Mouse (Mus musculus) hindlimb bud, embryonic 11.5 days (tissue): ENCODE measurements at regions not wholly inside any gene's neighbourhood (a gene's known extent, or its start where the extent isn't known, plus 50 kb on each side); places are given as distances from the start of the nearest gene placed in this dataset.

ENCODE experiments used
- DNase-seq: peaks from one replicate; pipeline ENCODE4 v3.0.0-alpha.2; 2012; ENCODE audit warnings: low read depth, low spot score; ENCODE audit errors: extremely low spot score

DNA sequence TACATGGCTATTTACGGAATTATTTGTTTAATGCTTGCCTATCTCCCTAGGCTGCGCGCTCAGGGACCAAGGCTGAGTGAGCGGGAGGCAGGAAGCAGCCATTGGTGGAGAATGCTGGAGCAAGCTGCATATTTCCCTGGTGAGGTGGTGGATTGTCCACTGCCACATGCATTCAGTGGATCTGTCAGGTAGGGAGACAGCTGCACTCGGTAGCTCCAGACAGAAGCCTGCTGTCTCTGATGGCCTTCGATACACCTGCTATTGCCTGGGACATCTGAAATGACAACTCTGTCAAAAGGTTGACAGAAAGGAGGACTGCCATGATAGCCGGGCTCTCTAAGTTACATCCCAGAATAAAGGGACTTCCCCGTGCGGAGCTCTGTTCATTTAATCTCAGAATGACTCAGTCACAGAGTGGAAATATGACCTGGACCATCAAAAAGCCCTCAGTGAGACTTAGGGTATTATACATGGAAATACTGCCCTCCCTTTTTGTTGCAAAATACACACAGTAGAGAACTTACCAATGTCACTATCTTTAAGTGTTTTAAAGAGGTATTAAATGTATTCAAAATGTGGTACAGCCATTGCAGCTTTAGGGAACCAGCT, 201.5 kb downstream of the Hhipl2 start:
- DNase-seq = no peak

GRCm38 (mm10) chr1:183622341-183622740, 204.3 kb downstream of the Hhipl2 start:
- no peak for DNase-seq

DNA sequence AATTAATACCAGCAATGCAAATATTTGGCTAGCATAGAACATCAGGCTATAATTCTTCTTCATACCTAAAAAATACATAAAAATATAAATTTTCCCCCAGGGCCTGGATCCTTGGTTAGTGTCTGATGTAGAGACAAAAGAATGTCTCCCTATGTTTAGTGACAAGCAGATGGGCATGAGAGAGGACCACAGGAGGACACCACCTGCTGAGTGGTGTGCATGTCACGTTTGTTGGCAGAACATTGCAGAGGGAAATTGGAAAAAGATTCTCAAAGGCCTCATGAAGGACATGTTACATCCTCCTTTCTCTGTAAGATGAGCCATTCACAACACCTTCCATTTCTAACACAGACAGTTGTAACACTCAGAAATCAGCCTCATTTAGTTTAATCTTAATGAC, 206.3 kb downstream of the Hhipl2 start:
- DNase-seq = no peak

- DNase-seq = no peak
Measured at GRCm38 (mm10) chr1:183633810-183634209, 215.8 kb downstream of the Hhipl2 start.

DNA sequence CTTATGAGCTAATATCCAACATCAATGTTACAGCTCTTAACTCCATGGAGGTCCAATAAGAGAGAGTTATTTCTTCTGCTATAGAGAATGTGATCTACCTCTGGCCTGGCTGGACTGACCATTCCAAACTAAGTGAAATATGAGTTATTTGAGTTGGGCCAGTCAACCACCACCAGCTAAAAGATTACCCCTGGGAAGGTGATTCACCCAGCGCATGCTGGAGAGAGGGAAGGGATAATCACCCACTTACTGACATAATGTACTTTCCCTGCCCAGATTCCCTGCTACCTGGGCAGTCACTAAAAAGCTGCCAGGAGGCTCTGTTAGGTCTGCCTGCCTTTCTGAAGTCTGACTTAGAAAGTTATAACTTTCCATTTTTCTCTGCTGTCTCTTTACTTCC, 216.8 kb downstream of the Hhipl2 start:
- DNase-seq = no peak

GRCm38 (mm10) chr1:183637214-183637613, 219.2 kb downstream of the Hhipl2 start:
- DNase-seq = no peak

DNA sequence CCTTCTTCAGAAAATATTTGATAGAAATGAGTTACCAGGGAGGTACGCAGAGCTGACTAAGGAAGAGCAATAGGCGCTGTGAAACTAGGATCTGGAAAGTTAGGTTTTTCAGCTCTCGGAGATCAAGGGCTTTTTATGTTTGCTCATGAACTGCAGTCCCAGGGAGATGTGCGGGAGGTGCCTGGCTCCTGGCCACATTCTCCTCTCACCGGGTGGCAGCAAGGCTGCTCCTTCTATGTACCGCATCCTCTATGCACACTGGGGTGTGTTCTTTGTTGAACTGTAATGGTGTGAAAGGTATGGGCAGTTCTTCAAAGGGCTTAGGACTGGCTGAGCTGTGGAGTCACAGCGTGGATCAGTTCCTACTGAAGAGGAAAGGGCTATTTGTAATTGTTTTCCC, 221.3 kb downstream of the Hhipl2 start:
- DNase-seq = no peak

DNA sequence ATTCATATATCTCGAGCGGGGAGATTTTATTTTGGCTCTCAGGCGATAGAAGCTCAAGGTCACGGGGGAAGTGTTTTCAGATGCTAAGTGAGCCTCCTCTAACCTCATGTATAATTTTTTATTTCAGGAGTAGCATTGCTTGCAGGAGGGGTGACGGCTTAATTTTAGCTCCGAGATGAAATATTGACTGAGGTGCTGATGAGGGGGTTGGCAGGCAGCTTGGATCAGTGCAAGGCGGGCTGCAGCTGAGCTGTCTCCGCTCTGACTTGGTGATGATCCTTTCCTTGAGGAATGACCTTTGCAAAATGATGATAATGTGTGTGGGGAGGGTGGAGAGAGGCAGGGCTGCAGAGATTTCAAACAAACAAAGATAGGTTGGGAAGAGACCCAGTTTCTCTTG, 222.6 kb downstream of the Hhipl2 start:
- no peak for DNase-seq

DNA sequence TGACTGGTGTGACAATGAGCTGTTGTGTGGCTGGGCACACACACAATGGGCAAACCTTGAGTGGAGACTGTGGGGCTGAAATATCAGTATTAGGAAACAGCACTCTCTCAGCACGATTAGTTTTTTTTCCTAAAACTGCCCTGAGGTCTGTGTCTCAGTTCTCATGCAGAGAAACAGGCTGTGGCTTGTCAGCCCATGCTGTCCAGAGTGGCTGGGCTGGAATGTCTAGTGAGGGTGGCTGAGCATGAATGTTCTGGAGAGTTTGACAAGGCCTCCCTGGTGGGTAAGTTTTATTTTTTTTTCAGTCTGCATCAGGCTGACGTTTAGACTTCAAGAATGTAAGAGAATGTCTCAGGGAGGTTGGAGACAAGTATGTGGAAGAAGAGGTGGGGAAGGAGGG, 226.0 kb downstream of the Hhipl2 start:
- DNase-seq = no peak

- no peak for DNase-seq
Measured at GRCm38 (mm10) chr1:183653878-183654277, 235.9 kb downstream of the Hhipl2 start.

DNA sequence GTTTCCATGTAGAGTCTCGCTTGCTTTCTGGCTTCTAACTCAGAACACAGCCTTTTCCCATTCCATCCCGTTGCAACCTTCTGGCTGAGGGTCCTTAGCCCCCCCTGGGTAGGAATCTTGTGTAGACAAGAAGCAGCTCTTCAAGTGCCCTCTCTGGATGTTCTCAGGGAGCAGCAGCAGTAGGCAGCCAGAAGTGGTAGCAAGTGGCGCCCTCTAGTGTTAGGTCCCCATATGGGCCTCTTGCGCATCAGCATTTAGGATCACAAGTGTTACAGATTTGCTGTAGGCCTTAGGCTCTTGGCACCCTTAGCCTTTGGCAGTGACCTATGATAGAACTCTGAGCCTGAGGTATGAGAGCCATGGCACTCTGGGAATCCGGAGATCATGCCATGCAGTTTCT, 239.0 kb downstream of the Hhipl2 start:
- DNase-seq = no peak

DNA sequence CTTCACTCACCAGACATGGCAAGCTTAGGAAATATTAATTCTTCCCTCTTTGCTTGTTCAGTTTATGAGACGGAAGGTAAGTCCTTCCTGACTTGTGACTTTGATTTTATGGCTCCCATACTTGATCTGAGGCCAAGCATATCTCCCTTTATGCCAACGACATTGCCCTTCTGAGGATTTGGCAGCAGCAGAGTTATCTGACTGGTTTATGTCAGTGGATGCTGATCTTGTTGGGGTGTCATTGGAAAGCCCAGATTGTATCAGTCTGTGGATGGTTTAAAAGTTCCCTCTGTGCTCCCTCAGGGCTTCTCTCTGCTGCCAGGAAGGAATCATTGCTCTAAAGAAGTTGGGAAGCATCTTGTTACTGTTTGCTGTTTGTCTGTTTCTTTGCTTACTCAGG, 242.5 kb downstream of the Hhipl2 start:
- no peak for DNase-seq

GRCm38 (mm10) chr1:183662369-183663043, 244.5 kb downstream of the Hhipl2 start:
- DNase-seq = no peak

GRCm38 (mm10) chr1:183669271-183669670, 251.3 kb downstream of the Hhipl2 start:
- DNase-seq = no peak

DNA sequence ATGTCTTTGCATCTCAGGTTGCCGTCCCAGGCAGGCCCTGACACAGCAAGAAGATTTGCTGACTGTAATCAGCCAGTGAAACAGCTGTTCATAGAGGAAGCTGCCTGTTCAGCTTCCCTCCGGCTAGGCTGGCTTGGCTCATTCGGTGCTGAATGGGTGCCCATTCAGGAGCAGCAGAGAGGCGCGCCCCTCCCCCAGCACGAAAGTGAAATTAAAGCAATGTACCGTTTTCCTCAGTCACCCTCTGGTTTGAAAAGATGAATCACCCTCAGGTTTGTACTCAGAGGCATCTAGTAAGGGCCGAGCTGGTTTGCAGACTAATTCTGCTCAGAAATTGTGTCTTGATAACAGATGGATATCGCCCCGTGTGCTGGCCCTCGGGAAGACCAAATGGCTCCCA, 251.7 kb downstream of the Hhipl2 start:
- DNase-seq = no peak

GRCm38 (mm10) chr1:183670542-183670941, 252.5 kb downstream of the Hhipl2 start:
- no peak for DNase-seq

DNA sequence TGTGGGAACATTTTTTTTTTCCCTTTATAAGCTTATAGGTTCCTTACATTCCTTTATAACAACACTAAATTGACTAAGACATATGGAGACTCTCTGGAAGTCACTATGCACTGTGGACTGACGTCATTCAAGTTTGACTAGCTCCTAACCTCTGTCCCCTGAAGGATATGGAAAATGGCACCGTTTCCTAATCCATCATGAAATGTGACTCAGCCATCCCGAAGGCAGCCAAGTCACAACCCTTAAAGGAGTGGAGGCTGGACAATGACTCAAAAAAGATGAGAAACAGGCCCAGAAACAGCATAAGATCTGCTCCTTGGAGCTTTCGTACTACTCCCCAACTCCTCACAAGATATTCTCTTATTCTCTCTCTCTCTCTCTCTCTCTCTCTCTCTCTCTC, 253.5 kb downstream of the Hhipl2 start:
- DNase-seq = no peak

- no peak for DNase-seq
Measured at GRCm38 (mm10) chr1:183672521-183672920, 254.5 kb downstream of the Hhipl2 start.

DNA sequence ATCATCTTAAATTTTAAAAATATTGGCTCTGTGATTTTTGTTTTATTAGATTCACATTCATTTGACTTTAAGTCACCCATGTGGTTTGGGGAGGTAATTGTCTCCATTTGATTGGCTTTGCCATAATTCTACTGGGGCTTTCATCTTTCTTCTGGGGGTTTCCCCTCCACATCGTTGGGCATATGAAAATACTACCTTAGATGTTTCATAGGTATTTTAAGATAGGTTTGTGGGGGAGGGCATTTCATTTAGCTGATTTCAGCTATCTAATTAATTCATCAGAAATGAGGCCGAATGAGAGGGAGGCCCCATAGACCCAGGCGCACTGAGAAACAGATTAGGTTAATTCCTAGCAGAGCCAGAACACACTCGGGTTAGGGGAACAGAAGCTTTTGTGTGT, 259.6 kb downstream of the Hhipl2 start:
- no peak for DNase-seq

DNA sequence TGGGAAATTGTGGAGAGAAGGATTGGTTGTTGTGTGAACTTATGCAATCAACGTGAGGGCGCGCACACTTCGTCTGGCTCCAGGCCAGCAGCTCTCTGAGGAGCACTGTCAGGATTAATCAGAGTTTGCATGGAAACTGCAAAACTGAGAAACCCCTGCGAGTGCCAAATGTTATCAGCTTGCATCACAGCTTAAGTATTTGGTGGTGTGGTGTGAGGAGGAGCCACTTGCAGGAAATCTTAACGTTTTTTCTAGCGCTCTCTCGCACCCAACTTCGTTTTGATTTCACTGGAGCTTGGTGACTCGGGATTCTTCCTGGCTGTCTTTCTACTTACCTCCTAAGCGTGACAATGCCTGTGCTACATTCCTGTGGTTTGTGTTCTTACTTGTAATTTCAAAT, 261.9 kb downstream of the Hhipl2 start:
- no peak for DNase-seq

- DNase-seq = no peak
Measured at GRCm38 (mm10) chr1:183686056-183686455, 268.0 kb downstream of the Hhipl2 start.

DNA sequence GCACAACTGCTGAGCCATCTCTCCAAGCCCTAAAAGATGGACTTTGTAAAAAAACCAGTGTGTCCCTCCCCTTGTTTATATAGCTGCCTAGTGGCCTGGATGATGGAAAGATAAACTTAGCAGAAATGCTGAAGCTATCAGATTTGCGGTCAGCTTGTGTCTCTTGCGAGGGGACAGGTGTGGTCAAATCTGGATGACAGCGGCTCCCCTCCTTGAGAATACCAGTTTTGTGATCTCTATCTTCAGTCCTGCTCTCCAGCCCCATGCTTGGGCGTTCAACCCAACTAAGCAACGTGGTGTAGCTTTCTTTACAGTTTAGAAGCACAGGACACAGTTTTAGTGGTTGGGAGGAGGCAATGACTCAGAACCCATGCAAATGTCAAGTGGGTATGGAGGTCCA, 274.7 kb downstream of the Hhipl2 start:
- DNase-seq = no peak

DNA sequence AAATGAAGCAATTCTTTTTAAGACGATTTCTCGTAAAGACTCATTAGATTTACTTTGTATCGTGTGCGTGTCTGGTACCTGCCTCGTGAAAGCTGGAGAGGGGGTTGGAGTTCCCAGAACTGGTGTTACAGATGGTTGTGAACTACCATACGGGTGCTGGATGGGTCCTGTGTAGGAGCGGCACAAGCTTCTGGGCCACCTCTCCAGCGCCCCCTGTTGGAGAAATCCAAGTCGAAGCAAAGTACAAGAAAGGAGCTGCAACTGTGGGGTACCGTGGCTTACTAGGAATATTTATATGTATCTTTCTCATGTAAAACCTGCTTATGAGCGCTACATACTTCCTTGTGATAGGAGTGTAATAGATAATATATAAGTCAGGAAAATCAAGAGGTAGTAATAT, 281.3 kb downstream of the Hhipl2 start:
- DNase-seq = no peak
